Mouse (Mus musculus) heart, embryonic 14.5 days (tissue): ENCODE measurements around the gene Spc24. TPM values are rescaled to one million over a fixed set of nuclear protein-coding genes. Genes with fewer than 3 reads are reported as not detected.
A peak's percentile ranks its signal among the peaks of the same experiment; 100 is the strongest.
"Not testable (repeated sequence)": the region's sequence is repeated elsewhere in the genome, so short reads cannot be mapped to it uniquely, and the experiment has no call there.

Experiments used
- ATAC-seq: fragments of 200-750 bp; cut with Nextera tagmentation; 2 replicates; pipeline ENCODE4 v1.8.0; 2017; ENCODE audit warnings: low read depth, moderate TSS enrichment; ENCODE audit not compliant: insufficient number of reproducible peaks, insufficient read depth, low FRiP score
- H3K27ac ChIP-seq, 2 experiments: fragments of 200-500 bp in 1 of 2; fragments of 300-500 bp in 1 of 2; sonication (generic) in 1 of 2; replicated peaks in 1 of 2; 2 replicates each; pipeline ENCODE4 v1.5.1; 2012 to 2014; ENCODE audit warnings: low read depth in 2 of 2, low read length in 2 of 2, control low read depth in 1 of 2, mild to moderate bottlenecking in 1 of 2, mixed read lengths in 1 of 2; ENCODE audit not compliant: control insufficient read depth in 1 of 2, insufficient read depth in 1 of 2
- H3K27me3 ChIP-seq: fragments of 300-500 bp; sonication (generic); 2 replicates; pipeline ENCODE4 v1.6.1; 2014; ENCODE audit warnings: mild to moderate bottlenecking, low read length, control low read depth; ENCODE audit not compliant: control insufficient read depth, insufficient read depth
- H3K36me3 ChIP-seq: fragments of 300-500 bp; sonication (generic); 2 replicates; pipeline ENCODE4 v1.6.1; 2014; ENCODE audit warnings: mild to moderate bottlenecking, control low read depth, low read length, mixed read lengths; ENCODE audit not compliant: control insufficient read depth, insufficient read depth
- H3K4me1 ChIP-seq, 2 experiments: fragments of 200-500 bp in 1 of 2; fragments of 300-500 bp in 1 of 2; sonication (generic) in 1 of 2; 2 replicates each; pipeline ENCODE4 v1.6.1; 2012 to 2014; ENCODE audit warnings: low read length in 2 of 2, control low read depth in 1 of 2, mixed read lengths in 1 of 2; ENCODE audit not compliant: control insufficient read depth in 2 of 2, insufficient read depth in 2 of 2
- H3K4me2 ChIP-seq: fragments of 300-500 bp; sonication (generic); 2 replicates; pipeline ENCODE4 v1.6.1; 2014; ENCODE audit warnings: mild to moderate bottlenecking, low read length
- H3K4me3 ChIP-seq, 2 experiments: fragments of 200-500 bp in 1 of 2; fragments of 300-500 bp in 1 of 2; sonication (generic) in 1 of 2; 2 replicates each; pipeline ENCODE4 v1.5.1; 2012 to 2014; ENCODE audit warnings: low read length in 2 of 2, mild to moderate bottlenecking in 2 of 2, control low read depth in 1 of 2, low read depth in 1 of 2, moderate library complexity in 1 of 2; ENCODE audit not compliant: control insufficient read depth in 1 of 2, insufficient read depth in 1 of 2
- H3K9ac ChIP-seq: fragments of 300-500 bp; sonication (generic); 2 replicates; pipeline ENCODE4 v1.6.1; 2014; ENCODE audit warnings: mild to moderate bottlenecking, low read length
- H3K9me3 ChIP-seq: fragments of 300-500 bp; sonication (generic); 2 replicates; pipeline ENCODE4 v1.6.1; 2016; ENCODE audit warnings: low read length, control low read depth; ENCODE audit not compliant: control insufficient read depth
- WGBS: fragments of 180-500 bp; shearing (Covaris S2); extraction: QIAGEN DNeasy Blood & Tissue Kit; methylation state at CpG from one replicate; pipeline ENCODE4 v1.1.7; 2014; 5-methylcytosine and 5-hydroxymethylcytosine counted together
- polyA plus RNA-seq: library from polyadenylated mRNA; unstranded; fragments of >200 nt; fragmentation: Nextera tagmentation; extraction: Ambion mirVana; gene quantifications from 2 replicates; pipeline ENCODE4 v1.2.1, GENCODE M21; 2014

Gene Spc24
- polyA plus RNA-seq, 1 experiment from 2014 or later, result 97.9 TPM

- H3K27me3 ChIP-seq, result no peaks in the 10 kb centered on the region
- no peak overlapping the region for H3K4me3 ChIP-seq
- no peaks in the 10 kb centered on the region for H3K9me3 ChIP-seq
- WGBS, result 92% methylated on average over 18 of the region's 18 CpGs
- ATAC-seq, result no peak
- H3K36me3 ChIP-seq, result peaks cover 63% of the 10 kb centered on the region
- H3K4me1 ChIP-seq, result peaks cover 26 to 55% of the 10 kb centered on the region in 2 experiments
- H3K9ac ChIP-seq, result no peak overlapping the region
- H3K27ac ChIP-seq, result no peak overlapping the region
- no peak overlapping the region for H3K4me2 ChIP-seq
Measured at GRCm38 (mm10) chr9:21794344-21794834, 34.3 kb upstream of the Spc24 start.

GRCm38 (mm10) chr9:21793507-21793906, 33.4 kb upstream of the Spc24 start:
- ATAC-seq, H3K4me2 ChIP-seq, H3K4me3 ChIP-seq, H3K9ac ChIP-seq, H3K27me3 ChIP-seq, H3K9me3 ChIP-seq, H3K27ac ChIP-seq: not testable (repeated sequence)
- Histone ChIP-seq H3K4me1 (peaks cover 26 to 59% of the 10 kb centered on the region in 2 experiments), H3K36me3 (peaks cover 72% of the 10 kb centered on the region)
- 96% methylated on average over 6 of the region's 6 CpGs for WGBS

GRCm38 (mm10) chr9:21792644-21793043, 32.5 kb upstream of the Spc24 start:
- peak overlapping the region; percentile 21; the same call in 1 of the 2 replicates for H3K9ac ChIP-seq

DNA sequence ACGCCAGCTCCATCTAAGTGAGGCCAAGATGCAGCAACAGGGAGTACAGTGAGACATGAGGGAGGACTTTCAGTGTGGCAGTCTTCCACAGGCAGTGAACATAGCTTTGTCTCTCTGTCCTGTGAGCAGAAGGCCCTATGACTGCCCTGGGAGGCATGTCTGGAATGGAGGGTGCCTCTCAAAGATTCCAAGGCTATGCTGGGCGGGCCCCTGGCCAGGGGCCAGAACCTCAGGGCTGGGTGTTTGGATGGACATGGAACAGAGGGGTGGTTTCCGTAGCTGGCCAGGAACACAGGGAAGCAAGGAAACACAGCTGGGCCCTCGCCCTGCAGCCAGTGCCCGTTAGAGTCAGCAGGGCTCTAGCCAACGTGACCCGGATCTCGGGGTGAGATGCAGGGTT, 31.8 kb upstream of the Spc24 start:
- no peaks in the 10 kb centered on the region for H3K9me3 ChIP-seq
- peaks cover 86% of the 10 kb centered on the region for H3K36me3 ChIP-seq
- peak overlapping the region; percentile 54 for H3K9ac ChIP-seq
- peaks cover 29 to 66% of the 10 kb centered on the region in 2 experiments for H3K4me1 ChIP-seq
- H3K4me3 ChIP-seq, result no peak overlapping the region
- H3K4me2 ChIP-seq, result peak overlapping the region; percentile 47
- 24% methylated on average over 8 of the region's 8 CpGs for WGBS
- ATAC-seq, result peak; percentile 74
- no peaks in the 10 kb centered on the region for H3K27me3 ChIP-seq
- peak overlapping the region; percentile 67 to 89 for H3K27ac ChIP-seq

More at GRCm38 (mm10) chr9:21792644-21793043, 32.5 kb upstream of the Spc24 start:
- Histone ChIP-seq H3K9me3 (no peaks in the 10 kb centered on the region), H3K27ac (peak overlapping the region; percentile 23 to 89; a peak in 2 of 4 replicates), H3K4me1 (peaks cover 30 to 67% of the 10 kb centered on the region in 2 experiments), H3K36me3 (peaks cover 78% of the 10 kb centered on the region), H3K4me3 (no peak overlapping the region), H3K4me2 (peak overlapping the region; percentile 47), H3K27me3 (no peaks in the 10 kb centered on the region)
- no peak; the same call in 1 of the 2 replicates for ATAC-seq
- WGBS, result 28% methylated on average over 8 of the region's 8 CpGs

GRCm38 (mm10) chr9:21788234-21788633, 28.1 kb upstream of the Spc24 start:
- 57% methylated on average over 9 of the region's 9 CpGs for WGBS
- Histone ChIP-seq H3K4me3 (no peak overlapping the region), H3K9me3 (no peaks in the 10 kb centered on the region), H3K27ac (peak overlapping the region; percentile 29 to 46; a peak in 3 of 4 replicates), H3K27me3 (no peaks in the 10 kb centered on the region), H3K4me2 (no peak overlapping the region), H3K36me3 (peaks cover 96% of the 10 kb centered on the region), H3K9ac (peak overlapping the region; percentile 8; the same call in 1 of the 2 replicates), H3K4me1 (peaks cover 21 to 44% of the 10 kb centered on the region in 2 experiments)
- ATAC-seq, result no peak

DNA sequence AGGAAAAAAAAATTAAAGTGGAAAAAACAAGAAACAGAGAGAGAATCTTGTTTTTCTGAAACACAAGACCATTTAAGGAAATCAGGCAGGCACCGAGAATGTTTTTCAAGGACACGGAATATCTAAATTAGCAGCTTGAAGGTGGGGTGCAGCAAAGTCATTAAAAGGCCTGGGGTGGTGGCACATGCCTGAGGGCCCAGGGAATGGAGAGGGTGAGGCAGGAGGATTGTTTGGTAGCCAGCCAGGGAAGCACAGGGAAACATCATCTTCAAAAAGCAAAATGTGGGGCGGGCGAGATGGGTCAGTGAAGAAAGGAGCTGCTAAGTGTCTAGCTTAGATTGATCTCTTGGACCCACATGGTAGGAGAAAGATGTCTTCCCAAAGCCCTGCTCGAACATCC, 27.6 kb upstream of the Spc24 start:
- H3K4me1 ChIP-seq, result peaks cover 22 to 42% of the 10 kb centered on the region in 2 experiments
- H3K27ac ChIP-seq, result peak overlapping the region in 1 of 2 experiments; percentile 46; a peak in 2 of 4 replicates
- peak overlapping the region; percentile 30; the same call in 1 of the 2 replicates for H3K9ac ChIP-seq
- ATAC-seq, result no peak
- peaks cover 94% of the 10 kb centered on the region for H3K36me3 ChIP-seq
- H3K4me3 ChIP-seq, result no peak overlapping the region
- H3K9me3 ChIP-seq, result no peaks in the 10 kb centered on the region
- no peak overlapping the region for H3K4me2 ChIP-seq
- 81% methylated on average over 5 of the region's 5 CpGs for WGBS
- H3K27me3 ChIP-seq, result no peaks in the 10 kb centered on the region

DNA sequence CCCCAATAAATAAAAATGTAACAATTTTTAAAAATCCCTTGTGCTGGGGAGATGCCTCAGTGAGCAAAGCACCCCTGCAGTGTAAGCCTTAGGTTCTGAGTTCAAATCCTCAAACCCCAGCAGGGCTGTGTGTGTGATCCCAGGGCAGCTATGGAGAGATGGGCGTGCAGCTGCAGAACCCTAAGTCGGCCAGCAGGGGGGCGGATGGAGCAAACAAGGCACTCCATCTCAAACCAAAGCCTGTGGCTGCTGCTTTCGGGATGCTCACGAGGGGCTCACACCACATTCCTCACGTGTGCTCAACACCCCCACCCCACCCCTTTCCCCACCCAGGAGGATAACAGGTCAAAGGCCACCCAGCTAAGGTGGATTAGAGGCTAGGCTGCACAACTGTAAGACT, 26.8 kb upstream of the Spc24 start:
- Histone ChIP-seq H3K4me3 (no peak overlapping the region), H3K27ac (peak overlapping the region in 1 of 2 experiments; percentile 46; a peak in 2 of 4 replicates), H3K9me3 (no peaks in the 10 kb centered on the region), H3K4me2 (no peak overlapping the region), H3K9ac (no peak overlapping the region), H3K4me1 (peaks cover 17 to 41% of the 10 kb centered on the region in 2 experiments), H3K27me3 (no peaks in the 10 kb centered on the region), H3K36me3 (peaks cover 89% of the 10 kb centered on the region)
- no peak for ATAC-seq
- 23% methylated on average over 6 of the region's 6 CpGs for WGBS

DNA sequence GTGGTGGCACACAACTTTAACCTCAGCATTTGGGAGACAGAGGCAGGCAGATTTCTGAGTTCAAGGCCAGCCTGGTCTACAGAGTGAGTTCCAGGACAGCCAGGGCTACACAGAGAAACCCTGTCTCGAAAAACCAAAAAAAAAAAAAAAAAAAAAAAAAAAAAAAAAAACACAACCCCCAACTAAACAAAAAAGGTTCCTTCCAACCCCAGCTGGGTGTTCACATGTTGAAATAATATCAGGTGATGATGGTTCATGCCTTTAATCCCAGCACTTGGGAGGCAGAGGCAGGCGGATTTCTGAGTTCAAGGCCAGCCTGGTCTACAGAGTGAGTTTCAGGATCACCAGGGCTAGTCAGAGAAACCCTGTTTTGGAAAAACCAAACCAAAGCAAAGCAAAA, 26.2 kb upstream of the Spc24 start:
- not testable (repeated sequence) for ATAC-seq
- H3K36me3 ChIP-seq, result peaks cover 89% of the 10 kb centered on the region

More for the DNA sequence above, 26.2 kb upstream of the Spc24 start:
- H3K27me3 ChIP-seq, H3K4me2 ChIP-seq, H3K27ac ChIP-seq, H3K9ac ChIP-seq, H3K9me3 ChIP-seq, H3K4me3 ChIP-seq: not testable (repeated sequence)
- 65% methylated on average over 1 of the region's 2 CpGs for WGBS
- peaks cover 17 to 40% of the 10 kb centered on the region in 2 experiments for H3K4me1 ChIP-seq
